Mouse (Mus musculus) liver, adult 2 months (tissue): Measurements from ENCODE around the gene Gm3854. TPM values are rescaled to one million over a fixed set of nuclear protein-coding genes. Genes with fewer than 3 reads are reported as not detected.
A peak's percentile ranks its signal among the peaks of the same experiment; 100 is the strongest.
"Not testable (repeated sequence)": the region's sequence is repeated elsewhere in the genome, so short reads cannot be mapped to it uniquely, and the experiment has no call there.

ENCODE experiments used
- DNase-seq: peaks from one replicate; pipeline ENCODE4 v3.0.0-alpha.2; 2011; ENCODE audit warnings: low read depth, low spot score; ENCODE audit errors: extremely low read depth
- H3K27ac ChIP-seq: fragments of 200-500 bp; replicated peaks from 2 replicates; pipeline ENCODE4 v1.5.1; 2012; ENCODE audit warnings: low read depth, mild to moderate bottlenecking, control low read depth, inconsistent platforms, low read length; ENCODE audit not compliant: insufficient read depth
- H3K27me3 ChIP-seq: fragments of 200-500 bp; 2 replicates; pipeline ENCODE4 v1.6.1; 2012; ENCODE audit warnings: mild to moderate bottlenecking, moderate library complexity, low read length, inconsistent platforms; ENCODE audit not compliant: control insufficient read depth, insufficient read depth
- H3K36me3 ChIP-seq: fragments of 200-500 bp; 2 replicates; pipeline ENCODE4 v1.6.1; 2012; ENCODE audit warnings: low read length, inconsistent platforms; ENCODE audit not compliant: control insufficient read depth, insufficient read depth
- H3K4me1 ChIP-seq: fragments of 200-500 bp; 2 replicates; pipeline ENCODE4 v1.6.1; 2011; ENCODE audit warnings: low read length; ENCODE audit not compliant: control insufficient read depth, insufficient read depth
- H3K4me3 ChIP-seq: fragments of 200-500 bp; 2 replicates; pipeline ENCODE4 v1.5.1; 2011; ENCODE audit warnings: low read depth, mild to moderate bottlenecking, control low read depth, low read length, moderate library complexity; ENCODE audit not compliant: insufficient read depth
- H3K79me2 ChIP-seq: fragments of 200-500 bp; 2 replicates; pipeline ENCODE4 v1.6.1; 2012; ENCODE audit warnings: inconsistent platforms, mild to moderate bottlenecking, low read length, moderate library complexity; ENCODE audit not compliant: control insufficient read depth, insufficient read depth
- H3K9ac ChIP-seq: fragments of 200-500 bp; 2 replicates; pipeline ENCODE4 v1.6.1; 2012; ENCODE audit warnings: low read depth, mild to moderate bottlenecking, control low read depth, inconsistent platforms, low read length
- CTCF ChIP-seq: fragments of 200-500 bp; IDR thresholded peaks from 2 replicates; pipeline ENCODE4 v1.5.1; 2011; ENCODE audit warnings: low read depth, low read length, control low read depth
- POLR2A ChIP-seq: fragments of 200-500 bp; IDR thresholded peaks from 2 replicates; pipeline ENCODE4 v1.6.1; 2011; ENCODE audit warnings: low read length, control low read depth; ENCODE audit not compliant: insufficient read depth; ENCODE audit errors: extremely low read depth
- WGBS: fragments of 180-500 bp; shearing (Covaris S2); methylation state at CpG from one replicate; pipeline ENCODE4 v1.1.7; 2018; 5-methylcytosine and 5-hydroxymethylcytosine counted together
- polyA plus RNA-seq: library from polyadenylated mRNA; depleted of rRNA; stranded (reverse); fragments of >200 nt; gene quantifications from 2 replicates; pipeline ENCODE4 v1.2.3, GENCODE M21; 2012
- total RNA-seq: library from RNA; depleted of rRNA; stranded (reverse); fragments of >200 nt; gene quantifications from 2 replicates; pipeline ENCODE4 v1.2.3, GENCODE M21; 2014

Gene Gm3854
- total and polyA plus RNA-seq, 2 experiments, result under 0.01 TPM; not detected in 1

DNA sequence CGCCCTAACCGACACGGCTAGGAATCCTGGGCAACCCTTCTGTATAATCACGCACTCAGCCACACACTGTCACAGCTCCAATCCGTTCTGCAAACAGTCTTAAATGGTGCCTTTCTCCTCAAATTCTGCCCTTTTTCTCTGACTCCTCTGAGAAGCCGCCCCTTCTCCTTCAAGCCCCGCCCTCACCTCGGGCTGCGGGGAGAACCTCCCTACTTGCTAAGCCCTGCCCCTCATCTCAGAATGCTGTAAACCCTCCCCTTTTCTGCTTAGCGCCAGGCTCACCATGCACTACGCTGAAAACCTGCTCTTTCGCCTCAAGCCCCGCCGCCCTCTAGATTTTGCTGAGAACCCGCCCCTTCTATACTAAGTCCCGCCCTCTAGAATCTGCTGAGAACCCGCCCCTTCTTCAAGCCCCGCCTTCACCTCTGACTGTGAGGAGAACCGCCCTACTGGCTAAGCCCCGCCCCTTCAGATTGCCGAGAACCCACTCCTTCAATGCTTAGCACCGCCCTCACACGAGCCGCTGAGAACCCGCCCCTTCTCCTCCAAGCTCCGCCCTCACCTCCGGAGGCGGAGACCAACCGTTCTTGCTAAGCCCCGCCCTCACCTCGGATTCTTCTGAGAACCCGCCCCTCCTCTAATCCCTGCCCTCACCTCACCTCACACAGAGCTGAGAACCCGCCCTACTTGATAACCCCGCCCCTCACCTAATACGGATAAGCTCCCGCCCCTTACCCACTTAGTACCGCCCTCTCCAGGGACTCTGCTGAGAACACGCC is 18.9 kb downstream of the Gm3854 start:
- WGBS, result under 1% methylated on average over 38 of the region's 38 CpGs
- H3K27ac ChIP-seq, result peak overlapping the region; percentile 76; the same call in 1 of the 2 replicates

DNA sequence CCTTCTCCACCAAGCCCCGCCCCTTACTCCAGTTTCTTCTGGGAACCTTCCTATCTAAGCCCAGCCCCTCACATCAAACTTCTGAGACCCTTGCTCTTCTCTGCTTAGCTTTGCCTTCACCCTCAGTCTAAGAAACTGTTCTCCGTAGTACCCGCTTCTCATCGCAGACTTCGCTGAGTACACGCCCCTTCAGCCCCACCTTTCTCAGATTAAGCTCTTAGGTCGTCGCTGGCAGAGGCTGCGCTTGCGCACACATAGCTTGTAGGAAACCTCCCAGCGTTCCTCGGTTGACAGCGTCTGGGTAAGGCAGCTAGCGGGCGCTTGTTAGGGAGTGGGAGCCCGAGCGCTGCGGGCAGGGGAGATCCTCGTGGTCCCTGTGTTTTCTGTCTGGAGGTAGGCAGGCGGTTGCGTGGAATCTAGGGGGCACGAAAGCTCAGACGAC is 19.5 kb downstream of the Gm3854 start, which contains the start of gene Zfp78:
TSS of gene Zfp78 (plus strand) at position 234 of the 442 bp plus-strand sequence.
- no peaks in the 10 kb centered on the region for H3K36me3 ChIP-seq
- DNase-seq, result peak; percentile 91
- peak within 1 kb of the TSS; percentile 75 for H3K4me3 ChIP-seq
- H3K27me3 ChIP-seq, result no peaks in the 10 kb centered on the region
- no peaks in the 10 kb centered on the region for H3K79me2 ChIP-seq
- TF ChIP-seq CTCF (peak; percentile 21), POLR2A (0 out of 2 replicates have a peak, but pooled peaks have one; percentile 64)
- H3K27ac ChIP-seq, result peak within 1 kb of the TSS; percentile 76
- peaks cover 7% of the 10 kb centered on the region for H3K4me1 ChIP-seq
- peak within 1 kb of the TSS; percentile 80 for H3K9ac ChIP-seq
- WGBS, result under 1% methylated on average over 23 of the region's 23 CpGs

More for the DNA sequence above, 18.9 kb downstream of the Gm3854 start:
- peaks cover 7% of the 10 kb centered on the region for H3K4me1 ChIP-seq
- no peaks in the 10 kb centered on the region for H3K36me3 ChIP-seq
- no peaks in the 10 kb centered on the region for H3K79me2 ChIP-seq
- TF ChIP-seq POLR2A (0 out of 2 replicates have a peak, but pooled peaks have one; percentile 6), CTCF (no peak)
- peak overlapping the region; percentile 75 for H3K4me3 ChIP-seq
- no peaks in the 10 kb centered on the region for H3K27me3 ChIP-seq
- peak; percentile 97 for DNase-seq
- peak overlapping the region; percentile 24 for H3K9ac ChIP-seq

DNA sequence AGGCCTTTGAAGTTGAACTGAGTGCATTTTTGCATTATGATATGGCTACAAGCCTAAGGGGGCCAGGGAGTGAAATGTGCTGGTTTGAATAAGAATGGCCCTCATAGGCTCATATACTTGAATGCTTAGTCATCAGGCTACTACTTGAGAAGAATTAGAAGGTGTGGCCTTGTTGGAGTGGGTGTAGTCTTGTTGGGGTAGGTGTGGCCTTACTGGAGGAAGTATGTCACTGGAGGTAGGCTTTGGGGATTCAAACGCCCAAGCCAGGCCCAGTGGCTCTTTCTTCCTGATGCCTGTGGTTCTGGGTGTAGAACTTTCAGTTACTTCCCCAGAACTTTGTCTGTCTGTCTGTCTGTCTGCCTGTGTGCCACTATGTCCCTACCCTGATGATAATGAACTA is 21.2 kb downstream of the Gm3854 start:
- no peaks in the 10 kb centered on the region for H3K36me3 ChIP-seq
- H3K4me3 ChIP-seq, result no peak overlapping the region

DNA sequence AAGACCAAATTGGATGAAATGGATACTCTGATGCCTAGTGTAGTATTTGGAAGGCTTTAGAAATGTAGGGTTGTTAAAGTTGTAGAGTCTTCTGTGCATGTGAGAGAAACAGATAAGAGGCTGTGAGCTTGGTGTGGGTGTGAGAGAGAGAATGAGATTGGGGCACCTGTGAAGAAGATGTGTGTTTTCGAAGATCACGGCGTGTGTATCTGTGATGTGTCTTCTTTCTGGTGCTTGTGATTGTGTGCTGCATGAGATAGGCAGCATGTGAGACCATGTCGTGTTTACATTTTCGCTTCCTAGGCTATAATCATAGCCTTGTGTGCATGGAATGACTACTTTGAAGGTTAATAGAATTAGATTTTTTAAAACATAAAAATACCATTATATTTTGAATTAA is 23.6 kb downstream of the Gm3854 start:
- no peak overlapping the region for H3K27ac ChIP-seq
- H3K27me3 ChIP-seq, result no peaks in the 10 kb centered on the region
- no peak for TF ChIP-seq POLR2A
- TF ChIP-seq CTCF, result no peak
- H3K79me2 ChIP-seq, result no peaks in the 10 kb centered on the region
- 92% methylated on average over 5 of the region's 5 CpGs for WGBS
- peaks cover 4% of the 10 kb centered on the region for H3K36me3 ChIP-seq
- H3K9ac ChIP-seq, result no peak overlapping the region
- no peak for DNase-seq
- no peak overlapping the region for H3K4me3 ChIP-seq
- peaks cover 7% of the 10 kb centered on the region for H3K4me1 ChIP-seq

More for the DNA sequence above, 21.2 kb downstream of the Gm3854 start:
- DNase-seq, result no peak
- Histone ChIP-seq H3K4me1 (peaks cover 7% of the 10 kb centered on the region), H3K27ac (no peak overlapping the region), H3K79me2 (no peaks in the 10 kb centered on the region), H3K27me3 (no peaks in the 10 kb centered on the region), H3K9ac (no peak overlapping the region)
- no peak for TF ChIP-seq CTCF
- TF ChIP-seq POLR2A, result no peak
- WGBS, result 82% methylated on average over 1 of the region's 1 CpGs

DNA sequence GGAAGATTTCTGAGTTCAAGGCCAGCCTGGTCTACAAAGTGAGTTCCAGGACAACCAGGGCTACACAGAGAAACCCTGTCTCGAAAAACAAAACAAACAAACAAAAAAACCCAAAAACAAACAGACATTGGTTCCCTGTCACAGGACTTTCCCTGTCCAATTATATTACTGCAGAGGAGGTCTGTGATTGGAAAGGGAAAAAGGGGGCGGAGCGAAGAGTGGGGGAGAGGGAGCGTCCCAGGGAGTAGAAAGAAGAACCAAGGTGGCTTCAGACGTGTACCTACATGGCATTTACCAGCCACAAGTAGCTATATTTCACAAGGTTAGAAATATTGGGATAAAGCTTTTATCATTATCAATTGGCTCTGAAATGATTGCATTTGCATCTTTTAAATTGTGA is 24.6 kb downstream of the Gm3854 start:
- H3K4me3 ChIP-seq, H3K27me3 ChIP-seq, H3K4me1 ChIP-seq, H3K27ac ChIP-seq, DNase-seq, H3K9ac ChIP-seq, H3K79me2 ChIP-seq: not testable (repeated sequence)
- H3K36me3 ChIP-seq, result peaks cover 13% of the 10 kb centered on the region
- WGBS, result 94% methylated on average over 5 of the region's 5 CpGs

DNA sequence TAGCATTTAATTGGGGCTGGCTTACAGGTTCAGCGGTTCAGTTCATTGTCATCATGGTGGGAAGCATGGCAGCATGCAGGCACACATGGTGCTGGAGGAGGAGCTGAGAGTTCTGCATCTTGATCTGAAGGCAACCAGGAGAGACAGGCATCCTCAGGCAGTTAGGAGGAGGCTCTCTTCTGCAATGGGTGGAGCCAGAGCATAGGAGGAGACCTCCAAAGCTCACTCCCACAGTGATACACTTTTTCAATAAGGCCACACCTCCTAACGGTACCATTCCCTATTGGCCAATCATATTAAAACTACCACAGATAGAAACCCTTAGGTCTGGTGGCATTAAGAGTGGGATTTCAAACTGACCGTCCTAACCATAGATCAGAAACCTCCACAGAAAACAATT is 25.9 kb downstream of the Gm3854 start:
- 84% methylated on average over 3 of the region's 3 CpGs for whole genome bisulfite sequencing
- Histone ChIP-seq H3K4me3 (no peak overlapping the region), H3K9ac (no peak overlapping the region), H3K27ac (no peak overlapping the region), H3K4me1 (no peaks in the 10 kb centered on the region), H3K27me3 (no peaks in the 10 kb centered on the region), H3K36me3 (peaks cover 19% of the 10 kb centered on the region), H3K79me2 (no peaks in the 10 kb centered on the region)
- DNase-seq, result no peak
- no peak for TF ChIP-seq CTCF
- TF ChIP-seq POLR2A, result no peak
